Mouse (Mus musculus): ENCODE results near the gene Cdr2l.
"Not testable (repeated sequence)": the region's sequence is repeated elsewhere in the genome, so short reads cannot be mapped to it uniquely, and the experiment has no call there.

Cdr2l gene

GRCm38 (mm10) chr11:115372015-115372414 lies 9.7 kb upstream of the Cdr2l start:
- DNase-seq = no peak

- no peak for DNase-seq
Observed at GRCm38 (mm10) chr11:115372737-115373136, 9.0 kb upstream of the Cdr2l start.

- no peak for DNase-seq
Observed at GRCm38 (mm10) chr11:115373805-115374694, 7.7 kb upstream of the Cdr2l start.

DNA sequence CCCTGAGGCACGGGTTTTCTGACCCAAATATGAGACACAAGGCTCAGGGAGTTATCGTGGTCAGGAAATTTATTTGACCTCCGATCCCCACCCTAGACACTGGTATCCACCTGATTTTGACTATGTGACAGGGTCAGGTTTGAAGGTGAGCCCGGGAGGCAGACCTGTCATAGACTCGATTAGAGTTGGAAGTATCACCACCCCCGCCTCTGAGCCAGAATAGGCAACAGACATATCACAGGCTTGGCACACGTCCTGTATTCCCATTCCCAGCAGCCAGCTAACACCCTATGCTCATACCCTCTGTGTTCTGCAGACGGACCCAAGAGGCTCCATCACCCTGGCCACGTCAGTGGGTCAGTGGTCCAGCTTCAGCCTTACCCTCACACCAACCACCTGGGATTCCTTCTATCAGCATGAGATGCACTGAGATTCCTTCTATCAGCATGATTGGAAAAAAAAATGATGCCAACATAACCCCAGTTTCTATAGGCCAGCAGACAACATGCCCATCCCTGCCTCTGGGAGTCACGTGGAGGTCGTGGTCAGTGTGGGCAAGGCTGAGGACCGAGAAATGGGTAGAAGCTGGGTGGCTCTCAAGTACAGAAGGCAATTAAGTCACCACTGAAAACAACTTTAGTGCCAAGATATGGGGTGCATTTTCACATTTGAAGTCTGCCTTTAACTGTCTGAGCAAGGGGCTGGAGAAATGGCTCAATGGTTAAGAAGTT lies 6.9 kb upstream of the Cdr2l start:
- no peak for DNase-seq

GRCm38 (mm10) chr11:115376722-115377121 lies 5.0 kb upstream of the Cdr2l start:
- no peak for DNase-seq

DNA sequence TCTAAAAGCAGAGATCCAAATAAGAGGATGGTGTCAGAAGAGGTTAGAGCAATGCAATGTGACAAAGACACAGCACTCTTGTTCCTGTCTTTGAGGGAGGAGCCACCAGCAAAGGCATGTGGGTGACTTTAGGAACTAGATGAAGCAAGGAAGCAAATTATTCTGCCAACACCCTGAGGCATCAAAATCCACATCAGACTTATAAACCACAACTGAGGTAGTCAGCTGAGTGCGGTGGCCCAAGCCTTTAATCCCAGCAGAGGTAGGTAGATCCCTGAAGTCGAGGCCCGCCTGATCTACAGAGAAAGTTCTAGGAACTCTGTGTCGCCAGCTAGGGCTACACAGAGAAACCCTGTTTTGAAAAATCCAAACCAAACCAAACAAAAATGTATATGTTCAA lies 4.5 kb upstream of the Cdr2l start:
- no peak for DNase-seq

GRCm38 (mm10) chr11:115377854-115378253 lies 3.9 kb upstream of the Cdr2l start:
- DNase-seq = no peak

GRCm38 (mm10) chr11:115381276-115381675 lies 440 bp upstream of the Cdr2l start:
- no peak for DNase-seq

GRCm38 (mm10) chr11:115382891-115383290 lies 1.2 kb downstream of the Cdr2l start:
- no peak for DNase-seq

DNA sequence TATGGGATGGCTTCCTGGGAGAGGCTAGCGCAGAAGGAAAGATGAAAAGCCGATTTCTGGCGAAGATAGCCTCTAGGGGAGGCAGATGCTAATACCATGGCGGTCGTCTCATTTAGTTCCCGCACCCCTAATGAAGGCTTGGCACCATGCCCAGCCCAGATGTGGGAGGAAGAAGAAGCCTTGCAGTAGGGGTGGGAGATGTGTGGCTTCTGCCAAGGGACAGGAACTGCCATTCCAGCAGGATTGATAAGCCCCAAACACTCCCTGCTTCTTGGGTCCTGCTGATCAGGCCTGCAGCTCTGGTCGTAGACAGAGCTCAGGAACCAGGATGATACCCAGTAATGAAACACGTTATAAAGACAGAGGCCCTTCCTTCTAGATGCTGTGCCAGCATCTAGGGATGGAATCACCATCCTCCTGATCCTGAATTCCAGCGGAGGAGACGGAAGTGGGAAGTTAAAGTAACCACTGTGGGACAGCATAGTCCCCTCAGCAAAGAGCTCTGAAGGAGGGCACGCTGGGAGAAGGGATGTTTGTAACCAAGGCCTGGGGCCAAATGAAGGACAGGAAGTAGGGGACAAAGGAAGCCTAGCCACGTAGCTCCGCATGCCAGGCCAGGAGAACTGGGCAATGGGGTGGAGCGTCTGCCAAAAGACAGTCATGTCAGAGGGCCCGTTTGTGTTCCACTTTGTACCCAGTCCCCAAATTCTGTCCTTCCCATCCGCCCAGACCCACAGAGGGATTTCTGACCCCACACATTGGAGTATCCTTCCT lies 2.2 kb downstream of the Cdr2l start:
- DNase-seq = no peak

DNA sequence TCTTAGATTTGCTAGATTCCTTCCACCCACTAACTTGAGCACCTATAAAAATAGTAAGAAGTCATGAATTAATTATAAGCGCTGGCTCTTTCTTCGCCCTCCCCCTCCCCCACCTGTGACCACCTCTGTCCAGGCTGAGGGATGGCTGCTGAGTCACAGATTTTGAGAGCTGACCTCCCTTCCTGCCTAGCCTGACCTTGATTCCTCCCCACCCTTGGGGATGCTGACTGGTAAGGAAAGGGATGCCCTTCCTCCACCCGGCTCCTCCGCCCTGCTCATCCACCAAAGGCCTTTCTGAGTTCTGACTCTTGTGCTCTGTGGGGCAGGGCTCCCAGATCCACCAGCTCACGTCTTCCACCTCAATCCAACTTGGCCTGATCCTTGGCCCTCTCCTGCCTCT lies 2.9 kb downstream of the Cdr2l start:
- DNase-seq = no peak

DNA sequence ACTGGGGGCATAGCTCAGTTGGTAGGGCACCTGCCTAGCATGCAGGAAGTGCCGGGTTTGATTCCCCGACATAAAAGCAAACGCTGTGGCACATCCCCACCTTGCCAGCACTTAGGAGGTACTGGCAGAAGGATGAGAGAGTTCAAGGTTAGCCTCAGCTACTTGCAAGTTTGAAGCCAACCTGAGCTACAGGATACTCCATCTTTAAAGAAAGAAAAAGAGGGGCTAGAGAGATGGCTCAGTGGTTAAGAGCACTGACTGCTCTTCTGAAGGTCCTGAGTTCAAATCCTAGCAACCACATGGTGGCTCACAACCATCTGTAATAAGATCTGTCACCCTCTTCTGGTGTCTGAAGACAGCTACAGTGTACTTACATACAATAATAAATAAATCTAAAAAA lies 5.1 kb downstream of the Cdr2l start:
- DNase-seq = not testable (repeated sequence)

GRCm38 (mm10) chr11:115391358-115391757 lies 9.6 kb downstream of the Cdr2l start:
- DNase-seq = no peak

GRCm38 (mm10) chr11:115393721-115394325 lies 12.1 kb downstream of the Cdr2l start:
- DNase-seq = no peak

GRCm38 (mm10) chr11:115398085-115398484 lies 16.4 kb downstream of the Cdr2l start:
- DNase-seq = no peak

DNA sequence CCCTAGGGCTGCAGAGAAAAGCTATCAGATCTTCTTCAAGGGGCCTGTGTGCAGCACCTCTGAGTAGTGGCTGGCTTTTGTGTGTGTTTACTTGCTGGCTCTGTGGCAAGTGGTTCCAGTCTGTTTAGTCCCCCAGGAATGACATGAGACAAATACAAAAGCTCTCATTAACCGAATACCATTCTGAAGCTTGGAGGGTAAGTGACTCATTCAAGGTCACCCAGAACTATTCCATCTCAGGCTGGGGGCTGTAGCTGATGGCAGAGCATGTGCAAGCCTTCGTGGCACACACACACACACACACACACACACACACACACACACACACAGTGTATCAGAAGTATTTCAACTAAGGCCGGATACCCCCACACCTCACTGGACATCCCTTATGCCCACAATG lies 18.4 kb downstream of the Cdr2l start:
- no peak for DNase-seq

DNA sequence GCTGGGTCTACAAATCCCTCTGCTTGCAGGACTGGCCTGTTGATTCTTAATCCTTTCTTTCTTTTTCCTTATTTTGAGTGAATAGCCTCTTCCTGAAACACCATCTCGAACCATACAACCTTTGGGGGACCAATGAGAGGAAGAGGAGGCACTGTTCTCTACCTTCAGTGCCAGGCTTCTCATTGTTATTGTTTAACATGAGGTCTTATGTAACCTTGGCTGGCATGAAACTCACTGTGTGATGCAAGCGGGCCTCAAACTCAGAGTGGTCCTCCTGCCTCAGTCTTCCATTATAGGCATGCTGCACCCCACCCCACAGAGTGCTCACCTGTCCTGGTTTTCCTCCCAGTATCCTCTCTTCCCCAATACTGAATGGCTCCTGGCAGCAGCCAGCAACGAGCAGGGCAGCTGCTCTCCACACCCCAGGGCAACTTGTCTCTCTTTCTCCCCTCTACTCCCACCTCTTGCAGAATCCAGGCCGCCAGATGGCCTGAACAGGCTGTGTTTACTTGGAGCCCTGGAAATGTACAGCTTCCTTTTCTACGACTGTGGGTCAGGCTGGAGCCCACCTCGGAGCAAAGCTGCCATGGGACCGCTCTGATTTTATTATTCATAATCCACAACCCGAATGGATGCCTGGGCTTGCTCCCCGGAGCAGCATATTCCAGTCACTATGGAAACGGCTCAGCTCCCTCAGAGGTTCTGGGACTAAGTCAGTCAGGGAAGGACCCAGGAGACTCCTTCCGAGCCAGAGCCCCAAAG lies 19.1 kb downstream of the Cdr2l start:
- no peak for DNase-seq

DNA sequence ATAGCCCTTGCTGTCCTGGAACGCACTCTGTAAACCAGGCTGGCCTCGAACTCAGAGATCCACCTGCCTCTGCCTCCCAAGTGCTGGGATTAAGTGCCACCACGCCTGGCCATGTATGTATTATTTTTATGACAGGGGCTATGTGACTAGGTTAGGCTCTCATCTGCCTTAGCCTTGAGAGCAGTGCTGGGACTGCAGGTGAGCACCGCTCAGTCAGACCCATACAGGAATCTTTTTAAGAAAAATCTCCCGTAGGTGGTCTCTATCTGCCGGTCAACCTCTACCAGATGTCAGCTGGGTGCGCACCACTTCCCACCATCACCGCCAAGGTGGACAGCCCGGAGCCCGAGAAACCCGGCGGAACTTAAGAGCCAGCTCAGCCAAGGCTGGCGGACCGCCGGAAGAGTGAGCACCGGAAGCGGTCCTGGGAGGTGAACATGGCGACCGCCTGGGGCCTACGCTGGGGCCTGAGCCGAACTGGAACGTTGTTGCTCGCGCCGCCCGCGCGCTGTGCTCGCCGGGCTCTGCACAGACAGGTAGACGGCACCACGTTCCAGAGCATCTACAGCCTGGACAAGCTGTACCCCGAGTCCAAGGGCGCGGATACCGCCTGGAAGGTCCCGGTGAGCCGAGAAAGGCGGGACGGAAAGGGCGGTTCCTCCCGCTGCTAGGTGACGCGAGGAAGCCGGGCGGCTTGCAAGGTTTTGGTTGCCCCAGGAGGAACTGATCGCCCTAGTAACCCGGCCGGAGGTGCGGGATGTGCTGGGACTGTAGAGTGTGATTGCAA lies 21.8 kb downstream of the Cdr2l start, which contains the start of gene Mrpl58:
Gene Mrpl58, plus strand, starts transcription at position 415 of the 787 bp plus-strand sequence.
- peak; percentile 88 for DNase-seq

GRCm38 (mm10) chr11:115405723-115406122 lies 24.0 kb downstream of the Cdr2l start:
- DNase-seq = peak; percentile 54

GRCm38 (mm10) chr11:115406858-115407401 lies 25.2 kb downstream of the Cdr2l start:
- peak; percentile 83 for DNase-seq

Data from thymus, postnatal 4 days (tissue).